Mouse (Mus musculus) embryonic facial prominence, embryonic 10.5 days (tissue): ENCODE measurements around the gene Swsap1. TPM values are rescaled to one million over a fixed set of nuclear protein-coding genes. Genes with fewer than 3 reads are reported as not detected.

Source experiments
- DNase-seq: peaks from one replicate; pipeline ENCODE4 v3.0.0-alpha.2; 2017; ENCODE audit warnings: low spot score
- H3K27ac ChIP-seq: fragments of 300-500 bp; sonication (generic); replicated peaks from 2 replicates; pipeline ENCODE4 v1.5.1; 2016; ENCODE audit warnings: mild to moderate bottlenecking
- H3K27me3 ChIP-seq: fragments of 300-500 bp; sonication (generic); replicated peaks from 2 replicates; pipeline ENCODE4 v1.6.1; 2016; ENCODE audit warnings: low read depth, mild to moderate bottlenecking; ENCODE audit not compliant: poor library complexity, severe bottlenecking
- H3K36me3 ChIP-seq: fragments of 300-500 bp; sonication (generic); replicated peaks from 2 replicates; pipeline ENCODE4 v1.6.1; 2016; ENCODE audit warnings: mild to moderate bottlenecking, moderate library complexity
- H3K4me1 ChIP-seq: fragments of 300-500 bp; sonication (generic); 2 replicates; pipeline ENCODE4 v1.6.1; 2016
- H3K4me3 ChIP-seq: fragments of 300-500 bp; sonication (generic); 2 replicates; pipeline ENCODE4 v1.5.1; 2016; ENCODE audit warnings: mild to moderate bottlenecking, moderate library complexity
- H3K9me3 ChIP-seq: fragments of 300-500 bp; sonication (generic); 2 replicates; pipeline ENCODE4 v1.6.1; 2016; ENCODE audit warnings: mild to moderate bottlenecking
- WGBS: fragments of 180-500 bp; shearing (Covaris S2); methylation state at CpG from one replicate; pipeline ENCODE4 v1.1.7; 2016; 5-methylcytosine and 5-hydroxymethylcytosine counted together
- polyA plus RNA-seq: library from polyadenylated mRNA; unstranded; fragments of >200 nt; fragmentation: Nextera tagmentation; extraction: Ambion mirVana; gene quantifications from 2 replicates; pipeline ENCODE4 v1.2.1, GENCODE M21; 2016

The Swsap1 gene
- polyA plus RNA-seq, 1 experiment from 2014 or later, result 8.0 TPM

DNA sequence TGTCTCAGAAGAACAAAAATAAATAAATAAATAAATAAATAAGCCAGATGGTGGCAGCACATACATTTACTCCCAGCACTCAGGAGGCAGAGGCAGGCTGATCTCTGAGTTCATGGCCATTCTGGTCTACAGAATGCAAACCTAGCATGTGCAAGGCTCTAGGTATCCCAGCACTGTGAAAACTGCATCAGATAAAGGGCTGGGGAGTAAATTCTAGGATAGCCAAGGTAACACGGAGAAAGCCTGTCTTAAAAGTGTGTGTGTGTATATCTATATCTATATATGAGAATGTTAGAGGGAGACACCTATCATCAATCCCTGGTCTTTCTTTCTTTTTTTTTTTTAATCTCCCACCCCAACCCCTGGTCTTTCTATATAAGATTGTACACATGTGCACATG, 30.0 kb upstream of the Swsap1 start:
- no peak for DNase-seq
- WGBS, result 97% methylated on average over 1 of the region's 1 CpGs

DNA sequence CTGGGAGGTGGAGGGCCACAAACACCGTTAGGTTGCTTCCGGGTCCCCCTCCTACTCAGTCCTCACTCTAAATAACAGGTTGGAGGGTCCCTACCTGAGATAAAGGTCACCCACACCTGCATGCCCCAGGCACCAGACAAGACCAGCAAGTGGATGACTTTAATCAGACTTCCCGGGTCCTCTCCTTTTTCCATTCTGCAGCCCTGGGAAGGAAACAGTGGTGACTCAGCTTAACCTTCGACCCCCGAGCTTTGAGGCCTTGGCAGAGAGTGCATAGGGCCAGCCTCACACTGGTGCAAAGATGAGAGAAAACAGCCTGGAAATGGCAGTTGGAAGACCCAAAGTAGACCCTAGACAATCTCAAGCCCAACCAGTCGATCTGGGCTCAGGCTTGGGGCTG, 29.4 kb upstream of the Swsap1 start:
- Histone ChIP-seq H3K36me3 (peaks cover 22% of the 10 kb centered on the region; the same call in 1 of the 2 replicates), H3K4me1 (peaks cover 17% of the 10 kb centered on the region), H3K27me3 (no peaks in the 10 kb centered on the region), H3K4me3 (peak overlapping the region; percentile 63), H3K27ac (no peak overlapping the region), H3K9me3 (no peaks in the 10 kb centered on the region)
- DNase-seq, result no peak
- 76% methylated on average over 6 of the region's 6 CpGs for WGBS

More for the DNA sequence above, 30.0 kb upstream of the Swsap1 start:
- H3K9me3 ChIP-seq, result no peaks in the 10 kb centered on the region
- no peak overlapping the region for H3K4me3 ChIP-seq
- peaks cover 17% of the 10 kb centered on the region for H3K4me1 ChIP-seq
- H3K27me3 ChIP-seq, result no peaks in the 10 kb centered on the region
- no peak overlapping the region for H3K27ac ChIP-seq
- H3K36me3 ChIP-seq, result peaks cover 22% of the 10 kb centered on the region; the same call in 1 of the 2 replicates

DNA sequence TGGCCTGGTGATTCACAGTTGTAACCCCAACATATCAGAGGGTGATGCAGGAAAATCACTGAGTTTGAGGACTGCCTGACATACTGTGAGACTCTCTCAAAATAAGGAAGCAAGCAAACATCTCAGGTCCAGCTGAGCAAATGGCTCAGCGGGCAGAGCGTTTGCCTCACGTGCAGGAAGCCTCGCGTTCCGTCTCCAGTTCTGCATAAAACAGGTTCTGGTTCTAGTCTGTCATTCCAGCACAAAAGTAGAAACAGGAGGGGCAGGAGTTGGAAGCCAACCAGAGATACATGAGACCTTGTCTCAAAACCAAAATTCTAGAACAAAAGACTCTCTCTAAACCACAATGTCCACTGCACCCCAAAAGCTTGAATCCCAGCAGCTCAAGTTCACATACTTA, 28.8 kb upstream of the Swsap1 start:
- no peak for DNase-seq
- peak overlapping the region; percentile 81 for H3K27ac ChIP-seq
- no peaks in the 10 kb centered on the region for H3K9me3 ChIP-seq
- peak overlapping the region; percentile 63 for H3K4me3 ChIP-seq
- H3K27me3 ChIP-seq, result no peaks in the 10 kb centered on the region
- 5% methylated on average over 6 of the region's 6 CpGs for WGBS
- H3K4me1 ChIP-seq, result peaks cover 17% of the 10 kb centered on the region
- H3K36me3 ChIP-seq, result peaks cover 19% of the 10 kb centered on the region; the same call in 1 of the 2 replicates

DNA sequence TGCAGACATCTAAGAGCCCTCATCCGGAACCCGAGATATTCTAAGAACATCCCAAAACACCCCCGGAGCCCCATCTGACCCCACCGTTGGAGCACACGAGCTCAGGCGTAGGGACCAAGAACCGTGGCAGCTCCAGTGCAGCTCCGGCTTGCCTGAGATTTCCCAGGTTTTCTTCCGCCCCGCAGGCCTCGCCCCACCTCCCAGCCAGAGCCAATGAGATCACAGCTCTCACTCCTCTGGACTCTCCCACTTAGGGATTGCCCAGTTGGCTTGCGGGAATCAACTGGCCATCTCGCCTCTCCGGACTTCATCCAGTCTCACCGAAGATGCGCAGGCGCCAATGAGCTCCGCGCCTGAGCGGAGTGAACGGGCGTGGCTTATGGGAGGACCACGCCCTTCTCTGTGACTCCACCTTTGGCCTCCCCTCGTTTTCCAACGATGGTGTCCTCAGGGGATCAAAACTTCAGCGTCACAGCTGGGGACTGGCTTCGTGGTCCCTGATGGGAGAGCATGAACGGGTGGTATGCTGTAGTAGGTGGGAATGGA, 28.3 kb upstream of the Swsap1 start, which contains the start of the genes Ccdc159 and Tmem205:
Ccdc159 (plus strand) TSS at position 264 of the 546 bp plus-strand sequence.
Tmem205 (minus strand) TSS at position 349 of the 546 bp plus-strand sequence.
- peak; percentile 96 for DNase-seq
- no peaks in the 10 kb centered on the region for H3K9me3 ChIP-seq
- peaks cover 17% of the 10 kb centered on the region; the same call in 1 of the 2 replicates for H3K36me3 ChIP-seq
- H3K27ac ChIP-seq, result peak within 1 kb of the TSS; percentile 81
- H3K27me3 ChIP-seq, result no peaks in the 10 kb centered on the region
- H3K4me1 ChIP-seq, result peaks cover 17% of the 10 kb centered on the region
- under 1% methylated on average over 28 of the region's 28 CpGs for WGBS
- H3K4me3 ChIP-seq, result peak within 1 kb of the TSS; percentile 63

DNA sequence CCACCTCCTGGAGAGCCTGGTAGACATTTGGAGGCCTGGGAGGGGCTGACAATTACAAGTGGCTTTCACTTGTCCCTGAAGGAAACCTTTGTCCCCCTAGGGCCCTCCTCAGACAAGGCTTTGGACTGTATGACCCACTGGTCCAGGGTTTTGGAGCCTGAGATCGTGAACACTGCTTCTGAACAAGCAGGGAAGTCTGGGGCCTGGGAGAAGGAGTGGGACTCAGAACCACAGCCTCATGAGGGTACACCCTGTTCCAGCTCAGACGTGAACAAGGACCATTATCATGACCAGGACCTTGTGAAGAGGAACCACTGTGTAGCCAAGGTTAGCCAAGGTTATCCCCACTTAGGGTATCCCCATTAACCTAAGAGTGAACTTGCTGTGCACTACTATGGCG, 26.3 kb upstream of the Swsap1 start:
- Histone ChIP-seq H3K9me3 (no peaks in the 10 kb centered on the region), H3K27ac (no peak overlapping the region), H3K36me3 (peaks cover 12% of the 10 kb centered on the region; the same call in 1 of the 2 replicates), H3K27me3 (peaks cover 12% of the 10 kb centered on the region), H3K4me1 (peaks cover 17% of the 10 kb centered on the region), H3K4me3 (no peak overlapping the region)
- DNase-seq, result no peak
- WGBS, result 80% methylated on average over 3 of the region's 3 CpGs

DNA sequence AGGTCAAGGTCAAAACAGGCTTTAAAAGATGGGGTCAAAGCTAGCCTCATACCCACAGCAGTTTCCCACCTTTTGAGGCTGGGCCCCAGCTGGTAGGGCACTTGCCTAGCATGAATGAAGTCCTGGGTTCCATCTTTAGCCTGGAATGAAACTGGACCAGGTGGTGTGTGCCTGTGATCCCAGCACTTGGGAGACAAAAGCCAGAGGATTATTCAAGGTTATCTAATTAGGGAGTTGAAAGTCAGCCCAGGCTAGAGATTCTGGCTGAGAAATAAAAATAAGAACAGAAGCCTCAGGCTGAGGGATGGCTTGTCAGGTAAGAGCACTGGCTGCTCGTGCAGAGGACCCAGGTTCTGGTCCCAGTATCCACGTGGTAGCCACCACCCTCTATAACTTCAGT, 23.5 kb upstream of the Swsap1 start:
- Histone ChIP-seq H3K36me3 (no peaks in the 10 kb centered on the region), H3K9me3 (no peaks in the 10 kb centered on the region), H3K4me3 (no peak overlapping the region), H3K27me3 (peaks cover 21% of the 10 kb centered on the region), H3K4me1 (peaks cover 16% of the 10 kb centered on the region), H3K27ac (no peak overlapping the region)
- 66% methylated on average over 2 of the region's 2 CpGs for WGBS
- no peak for DNase-seq

DNA sequence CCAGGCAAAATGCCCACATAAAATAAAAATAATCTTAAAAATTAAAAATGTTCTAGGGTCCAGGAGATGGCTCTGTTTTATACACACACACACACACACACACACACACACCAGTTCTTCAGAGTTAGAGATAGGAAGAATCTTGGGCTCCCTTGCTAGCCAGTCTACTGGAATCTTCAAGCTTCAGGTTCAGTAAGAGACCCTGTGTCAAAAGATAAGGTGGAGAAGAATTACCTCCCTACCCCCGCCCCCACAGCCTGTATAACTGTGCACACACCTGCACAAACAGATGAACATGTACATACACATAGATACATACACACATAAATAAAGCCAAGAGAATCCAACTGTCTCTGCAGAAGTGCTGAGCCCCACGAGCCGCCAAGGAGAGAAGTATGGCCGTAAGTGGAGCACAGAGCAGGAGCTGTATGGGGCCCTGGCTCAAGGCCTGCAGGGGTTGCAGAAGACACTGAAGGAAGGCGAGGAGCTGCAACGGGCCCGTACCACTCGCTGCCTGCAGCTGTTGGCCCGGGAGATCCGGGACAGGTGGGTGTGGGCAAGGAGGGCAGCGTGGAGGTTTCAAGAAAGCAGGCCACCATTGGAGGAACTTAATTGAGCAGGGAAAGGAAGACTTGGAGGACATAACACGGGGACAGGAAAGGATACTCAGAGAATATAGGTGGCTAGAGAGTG, 23.0 kb upstream of the Swsap1 start:
- WGBS, result 55% methylated on average over 12 of the region's 12 CpGs
- peaks cover 18% of the 10 kb centered on the region for H3K4me1 ChIP-seq
- no peak for DNase-seq
- H3K4me3 ChIP-seq, result no peak overlapping the region
- no peak overlapping the region for H3K27ac ChIP-seq
- H3K27me3 ChIP-seq, result peaks cover 21% of the 10 kb centered on the region
- no peaks in the 10 kb centered on the region for H3K9me3 ChIP-seq
- no peaks in the 10 kb centered on the region for H3K36me3 ChIP-seq

DNA sequence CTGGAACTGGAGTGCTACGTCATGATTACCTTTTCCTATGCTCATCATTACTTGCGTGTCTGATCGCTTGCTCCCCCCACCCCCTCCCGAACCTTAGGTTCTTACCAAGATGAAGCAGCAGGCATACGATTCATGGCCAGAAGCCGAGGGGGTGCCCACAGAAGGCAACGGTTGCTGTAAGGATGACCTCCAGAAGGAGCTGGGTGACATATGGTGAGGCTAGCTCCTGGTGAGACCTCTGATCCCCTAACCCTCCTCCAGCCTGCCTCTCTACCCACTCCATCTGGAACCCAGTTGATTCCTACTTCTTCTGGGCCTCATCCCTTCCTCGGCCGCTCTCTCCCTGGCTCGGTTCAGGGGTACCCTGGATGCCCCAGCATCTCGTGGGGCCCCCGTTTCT, 21.5 kb upstream of the Swsap1 start:
- DNase-seq, result no peak
- Histone ChIP-seq H3K36me3 (no peaks in the 10 kb centered on the region), H3K4me3 (no peak overlapping the region), H3K27ac (no peak overlapping the region), H3K4me1 (peaks cover 24% of the 10 kb centered on the region), H3K9me3 (no peaks in the 10 kb centered on the region), H3K27me3 (peaks cover 25% of the 10 kb centered on the region)
- WGBS, result 92% methylated on average over 12 of the region's 12 CpGs

DNA sequence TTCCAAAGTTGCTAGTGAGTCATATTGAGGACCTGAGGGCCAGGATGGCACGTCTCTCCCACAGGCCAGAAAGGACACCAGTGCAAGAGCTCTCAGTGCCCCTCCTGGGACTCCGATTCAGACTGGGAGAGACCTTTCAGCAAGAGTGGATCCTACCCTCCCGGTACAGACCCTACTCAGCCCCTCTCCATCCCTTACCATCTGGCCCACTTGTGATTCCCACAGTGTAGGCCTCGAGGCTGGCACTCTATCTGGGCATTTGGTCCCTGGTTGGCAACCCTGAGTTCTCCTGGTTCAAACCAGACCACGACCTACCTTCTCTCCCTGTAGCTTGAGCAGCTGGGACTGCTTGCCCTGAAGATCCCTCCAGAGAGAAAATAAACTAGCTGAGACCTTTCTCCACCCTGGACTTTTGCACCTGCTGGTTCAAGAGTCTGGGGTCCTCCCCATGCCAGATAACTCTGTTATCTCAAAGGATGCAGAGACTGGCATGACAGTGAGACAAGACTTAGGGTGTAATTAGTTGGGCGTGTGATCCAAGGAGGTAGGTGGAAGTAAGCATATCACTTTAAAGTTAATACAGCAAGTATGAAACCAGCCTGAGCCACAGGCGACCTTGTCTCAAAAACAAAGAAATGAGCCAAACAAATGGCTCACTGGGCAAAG, 20.0 kb upstream of the Swsap1 start:
- no peak for DNase-seq

DNA sequence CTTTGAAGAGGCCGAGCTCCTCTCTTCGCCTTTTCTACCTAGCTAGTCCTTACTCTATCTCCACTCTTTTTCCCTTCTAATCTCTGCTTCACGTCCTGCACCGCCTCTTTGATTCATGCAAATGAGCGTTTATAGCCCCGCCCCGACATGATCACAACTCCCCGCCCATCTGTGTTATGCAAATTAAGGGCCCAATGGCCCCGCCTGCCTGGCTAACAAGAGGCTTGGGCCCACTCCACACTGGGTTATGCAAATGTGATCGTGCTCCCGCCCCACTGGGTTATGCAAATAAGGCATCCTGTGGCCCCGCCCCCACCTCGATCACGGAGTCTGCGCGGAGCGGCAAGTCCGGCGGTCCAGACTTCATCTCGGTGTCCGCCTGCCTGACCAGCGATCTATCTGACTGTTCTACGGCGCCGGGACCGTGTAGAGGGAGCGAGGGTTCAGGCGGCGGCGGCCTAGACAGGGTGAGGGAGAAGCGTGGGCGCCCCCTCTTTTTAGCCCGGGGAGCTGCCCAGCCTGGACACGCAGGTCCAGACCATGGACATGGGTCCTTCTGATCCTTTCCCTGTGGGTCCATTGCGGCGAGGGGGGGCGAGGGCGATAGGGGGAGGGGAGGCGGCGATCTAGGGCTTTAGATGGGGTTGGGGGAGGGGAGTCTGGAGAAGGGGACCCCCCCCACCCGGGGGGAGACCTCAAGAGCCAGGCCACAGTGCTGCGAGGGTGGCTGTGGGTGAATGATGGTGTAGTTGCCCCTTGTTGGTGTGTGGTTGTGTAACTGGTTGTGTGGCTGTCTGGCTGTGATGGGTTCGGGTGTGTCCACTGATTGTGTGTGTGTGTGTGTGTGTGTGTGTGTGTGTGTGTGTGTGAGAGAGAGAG, 18.6 kb upstream of the Swsap1 start, which contains the start of gene Plppr2:
Plppr2 (plus strand) TSS at position 342 of the 879 bp plus-strand sequence.
- peak; percentile 98 for DNase-seq
- Histone ChIP-seq H3K4me3 (peak within 1 kb of the TSS; percentile 69), H3K36me3 (no peaks in the 10 kb centered on the region), H3K9me3 (no peaks in the 10 kb centered on the region), H3K4me1 (peaks cover 24% of the 10 kb centered on the region), H3K27ac (peak within 1 kb of the TSS; percentile 82), H3K27me3 (peaks cover 25% of the 10 kb centered on the region)
- WGBS, result 3% methylated on average over 43 of the region's 43 CpGs

More for the DNA sequence above, 20.0 kb upstream of the Swsap1 start:
- 86% methylated on average over 7 of the region's 7 CpGs for WGBS
- H3K9me3 ChIP-seq, result no peaks in the 10 kb centered on the region
- H3K4me3 ChIP-seq, result no peak overlapping the region
- H3K4me1 ChIP-seq, result peaks cover 24% of the 10 kb centered on the region
- peaks cover 25% of the 10 kb centered on the region for H3K27me3 ChIP-seq
- H3K36me3 ChIP-seq, result no peaks in the 10 kb centered on the region
- no peak overlapping the region for H3K27ac ChIP-seq

DNA sequence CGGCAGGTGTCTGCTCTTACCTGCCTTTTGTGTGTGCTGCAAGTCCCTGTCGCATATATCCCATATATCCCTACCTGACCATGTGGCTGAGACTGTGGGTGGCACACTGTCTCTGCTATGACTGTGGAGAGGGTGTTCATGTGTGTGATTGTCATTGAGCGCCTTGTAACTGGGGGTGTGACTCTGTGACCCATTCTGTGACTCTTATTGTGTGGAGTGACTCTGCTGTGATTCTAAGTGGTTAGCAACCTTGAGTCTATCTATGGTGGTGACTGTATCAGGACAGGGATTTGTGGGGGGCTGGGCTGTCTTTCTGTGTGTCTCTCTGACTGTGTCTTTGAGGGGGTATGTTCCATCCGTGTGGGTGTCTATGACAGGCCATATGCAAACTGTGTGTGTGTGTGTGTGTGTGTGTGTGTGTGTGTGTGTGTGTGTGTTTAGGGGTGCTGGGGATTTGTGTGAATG, 17.8 kb upstream of the Swsap1 start:
- H3K36me3 ChIP-seq, result no peaks in the 10 kb centered on the region
- DNase-seq, result no peak
- WGBS, result 86% methylated on average over 4 of the region's 4 CpGs
- no peaks in the 10 kb centered on the region for H3K9me3 ChIP-seq
- peak overlapping the region; percentile 69 for H3K4me3 ChIP-seq
- peaks cover 25% of the 10 kb centered on the region for H3K27me3 ChIP-seq
- peaks cover 24% of the 10 kb centered on the region for H3K4me1 ChIP-seq
- H3K27ac ChIP-seq, result no peak overlapping the region
